Mouse (Mus musculus): ENCODE results near the gene Styk1.
"Not testable (repeated sequence)": the region's sequence is repeated elsewhere in the genome, so short reads cannot be mapped to it uniquely, and the experiment has no call there.

The Styk1 gene

DNA sequence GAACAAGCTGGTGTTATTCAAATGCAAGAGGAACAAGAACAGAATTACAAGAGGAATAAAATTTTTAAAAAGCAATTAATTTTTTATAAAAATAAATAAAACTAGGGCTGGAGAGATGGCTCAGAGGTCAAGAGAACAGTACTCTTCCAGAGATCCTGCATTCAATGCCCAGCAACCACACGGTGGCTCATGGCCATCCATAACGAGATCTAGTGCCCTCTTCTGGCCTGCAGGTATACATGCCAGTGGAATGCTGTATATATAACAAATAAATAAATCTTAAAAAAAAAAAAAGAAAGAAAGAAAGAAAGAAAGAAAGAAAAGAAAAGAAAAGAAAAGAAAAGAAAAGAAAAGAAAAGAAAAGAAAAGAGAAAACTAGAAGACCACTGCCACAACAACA, 63.0 kb downstream of the Styk1 start:
- DNase-seq = peak; percentile 53 to 68

GRCm38 (mm10) chr6:131278160-131278559, 75.2 kb downstream of the Styk1 start:
- DNase-seq = not testable (repeated sequence)

GRCm38 (mm10) chr6:131276659-131277058, 76.7 kb downstream of the Styk1 start:
- no peak for DNase-seq

DNA sequence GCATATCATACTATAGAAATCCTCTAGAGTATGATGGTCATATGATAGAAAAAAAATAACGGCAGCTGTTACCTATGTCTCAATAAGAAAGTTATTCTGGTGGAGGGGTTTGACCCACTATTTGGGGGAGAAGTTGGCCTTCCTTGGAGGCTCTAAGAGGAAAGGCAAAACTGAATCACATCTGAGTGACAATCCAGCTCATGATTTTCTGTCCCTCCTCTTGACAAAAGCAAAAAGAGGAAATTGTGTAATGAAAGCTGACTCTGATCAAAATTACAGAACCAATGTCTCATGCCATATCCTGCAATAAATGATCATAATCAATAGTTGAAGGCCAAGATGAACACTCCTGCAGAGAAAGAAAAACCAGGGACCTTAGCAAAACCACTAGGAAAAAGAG, 81.1 kb downstream of the Styk1 start:
- DNase-seq = no peak

GRCm38 (mm10) chr6:131270312-131270711, 83.1 kb downstream of the Styk1 start:
- DNase-seq = no peak

DNA sequence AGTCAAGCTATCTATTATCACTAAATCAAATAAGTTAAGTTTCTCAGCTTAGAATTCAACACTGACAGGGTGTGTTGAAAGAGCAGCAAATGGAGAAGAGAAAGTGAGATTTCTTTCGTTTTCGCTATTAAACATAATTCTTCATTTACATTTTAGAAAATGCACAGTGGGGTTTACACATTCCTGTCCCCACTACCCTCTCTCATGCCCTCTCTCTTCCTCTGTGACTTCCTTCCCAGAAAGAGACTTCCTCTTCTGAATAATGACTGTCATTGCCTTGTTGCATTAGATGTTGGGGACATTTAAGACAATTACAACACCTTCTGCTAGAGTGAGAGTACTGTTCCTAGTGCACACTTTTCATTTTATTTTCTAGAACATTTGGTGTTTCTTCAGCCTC, 83.8 kb downstream of the Styk1 start:
- no peak for DNase-seq

- no peak for DNase-seq
Measured at GRCm38 (mm10) chr6:131264175-131264574, 89.2 kb downstream of the Styk1 start.

- DNase-seq = no peak
Measured at GRCm38 (mm10) chr6:131262778-131263177, 90.6 kb downstream of the Styk1 start.

- DNase-seq = no peak
Measured at GRCm38 (mm10) chr6:131262009-131262408, 91.4 kb downstream of the Styk1 start.

Measured in cerebellum, postnatal 14 days (tissue).